Mouse (Mus musculus) retina, adult 2 months (tissue): ENCODE results near the gene Kbtbd3.
A peak's percentile ranks its signal among the peaks of the same experiment; 100 is the strongest.

ENCODE experiments used
- DNase-seq: peaks from one replicate; pipeline ENCODE4 v3.0.0-alpha.2; 2012; ENCODE audit warnings: low read depth, low spot score

Gene Kbtbd3

DNA sequence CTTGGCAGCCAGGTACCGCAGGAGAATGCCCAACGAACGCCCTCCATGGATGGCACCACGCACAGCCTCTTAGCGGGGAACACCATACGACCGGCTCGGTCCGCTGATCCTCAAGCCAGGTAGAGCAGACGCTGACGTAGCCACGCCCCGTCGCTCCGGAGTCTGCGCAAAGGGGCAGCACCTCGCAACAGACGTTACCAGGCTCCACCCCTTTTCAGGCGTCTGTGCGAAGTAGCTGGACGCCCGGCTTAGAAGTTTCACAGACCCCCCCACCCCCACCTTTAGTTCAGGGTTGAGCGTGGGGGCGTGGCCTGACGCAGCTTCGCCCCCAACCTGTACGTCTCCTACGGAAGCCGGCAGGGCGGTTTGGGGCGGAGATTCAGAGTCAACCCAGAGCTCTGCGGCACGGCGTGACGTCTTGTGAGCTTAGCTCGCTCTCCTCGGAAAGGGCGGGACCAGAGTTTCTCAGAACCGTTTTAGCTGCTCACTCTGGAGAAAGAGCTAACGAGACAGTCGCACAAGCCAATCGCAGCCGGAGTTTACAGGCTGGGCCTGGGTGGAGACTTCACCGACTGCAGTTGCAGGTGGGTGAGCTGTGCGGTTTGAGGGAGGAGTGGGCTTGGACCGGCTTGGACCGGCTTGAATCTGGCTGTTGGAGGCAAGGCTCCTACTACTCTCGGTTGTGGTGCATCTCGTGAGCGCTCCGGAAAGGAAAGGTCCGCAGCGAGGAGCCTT, at the start of gene Kbtbd3, which contains the start of gene Aasdhppt:
Gene Kbtbd3 (plus strand): TSS at position 483 of the 735 bp plus-strand sequence.
Gene Aasdhppt (minus strand): TSS at position 121 of the 735 bp plus-strand sequence.
- peak; percentile 100 for DNase-seq

GRCm38 (mm10) chr9:4259841-4260745, 49.5 kb upstream of the Kbtbd3 start:
- DNase-seq, result peak; percentile 6

GRCm38 (mm10) chr9:4260746-4261090, 48.9 kb upstream of the Kbtbd3 start:
- DNase-seq, result no peak

DNA sequence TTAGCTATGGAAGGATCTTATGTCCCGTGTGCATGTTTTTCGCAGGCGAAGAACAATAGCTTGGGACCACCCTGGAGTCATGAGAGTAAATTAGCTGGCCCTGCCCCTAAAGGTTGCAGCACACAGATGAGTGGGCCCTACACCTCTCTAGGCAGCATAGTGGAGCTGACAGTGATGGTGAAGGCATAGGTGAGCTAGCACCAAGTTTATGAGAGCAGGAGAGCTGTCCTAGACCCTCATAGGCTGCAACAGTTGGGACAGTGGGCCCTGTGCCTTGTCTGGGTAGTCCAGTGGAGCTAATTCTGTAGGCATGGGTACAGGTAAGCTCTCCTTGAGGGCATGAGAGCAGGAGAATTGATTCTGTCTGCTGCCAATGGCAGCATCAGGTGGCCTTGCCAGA, 42.8 kb upstream of the Kbtbd3 start:
- DNase-seq, result no peak

GRCm38 (mm10) chr9:4283850-4284249, 25.8 kb upstream of the Kbtbd3 start:
- no peak for DNase-seq

GRCm38 (mm10) chr9:4300466-4300865, 9.2 kb upstream of the Kbtbd3 start:
- DNase-seq, result no peak

DNA sequence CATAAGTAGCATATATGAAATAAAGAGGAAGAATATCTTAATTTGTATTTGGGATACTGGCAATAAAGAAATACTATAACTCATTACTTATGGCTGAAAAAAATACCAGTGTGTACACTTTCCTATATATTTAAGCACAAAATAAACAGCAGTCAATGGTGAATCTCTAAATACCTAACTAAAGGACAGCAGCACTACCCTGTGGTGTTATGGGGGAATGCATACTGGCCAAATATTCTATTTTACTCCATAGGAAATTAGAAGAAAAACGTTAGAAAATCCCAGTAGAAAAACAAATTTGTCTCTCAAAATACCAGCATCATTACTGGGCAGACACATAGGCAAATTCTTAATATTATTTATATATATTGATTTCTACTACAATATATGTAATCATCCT, 4.8 kb upstream of the Kbtbd3 start:
- DNase-seq, result no peak

GRCm38 (mm10) chr9:4308628-4309350, 844 bp upstream of the Kbtbd3 start:
- DNase-seq, result no peak

- no peak for DNase-seq
Measured at GRCm38 (mm10) chr9:4310706-4311105, 1.1 kb downstream of the Kbtbd3 start.

GRCm38 (mm10) chr9:4311162-4311561, 1.5 kb downstream of the Kbtbd3 start:
- no peak for DNase-seq

DNA sequence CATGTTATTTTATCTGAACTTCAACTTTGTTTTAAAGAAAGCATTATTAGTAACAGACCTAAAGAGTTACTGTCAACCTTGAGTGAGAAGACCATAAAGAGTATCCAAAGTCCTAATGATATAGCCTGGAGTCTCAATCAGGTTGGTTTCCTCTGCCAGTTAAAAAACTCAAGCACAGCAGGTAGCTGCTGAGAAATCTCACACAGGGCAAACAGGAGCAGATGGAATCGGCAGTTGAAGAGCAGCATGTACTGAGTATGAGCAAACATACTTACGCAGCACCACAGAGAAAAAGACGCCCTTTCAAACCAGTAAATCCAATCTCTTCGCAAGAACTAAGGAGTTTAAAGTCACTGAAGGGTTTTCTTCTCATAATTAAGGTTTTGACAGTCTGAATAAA, 4.3 kb downstream of the Kbtbd3 start:
- no peak for DNase-seq

DNA sequence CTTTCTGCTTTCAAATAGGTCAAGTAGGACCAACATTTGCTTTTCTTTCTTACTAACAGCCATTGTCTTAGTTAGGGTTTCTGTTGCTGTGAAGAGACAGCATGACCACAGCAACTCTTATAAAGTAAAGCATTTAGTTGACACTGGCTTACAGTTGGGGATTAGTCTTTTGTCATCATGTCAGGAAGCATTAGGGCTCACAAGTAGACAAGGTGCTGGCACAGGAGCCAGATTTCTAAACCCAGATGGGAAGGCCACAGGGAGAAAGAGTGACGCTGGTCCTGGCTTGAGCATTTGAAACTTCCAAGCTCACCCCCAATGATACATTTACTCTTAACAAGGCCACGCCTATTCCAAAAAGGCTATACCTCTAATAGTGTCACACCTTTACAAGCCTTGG, 6.1 kb downstream of the Kbtbd3 start:
- DNase-seq, result peak; percentile 22

DNA sequence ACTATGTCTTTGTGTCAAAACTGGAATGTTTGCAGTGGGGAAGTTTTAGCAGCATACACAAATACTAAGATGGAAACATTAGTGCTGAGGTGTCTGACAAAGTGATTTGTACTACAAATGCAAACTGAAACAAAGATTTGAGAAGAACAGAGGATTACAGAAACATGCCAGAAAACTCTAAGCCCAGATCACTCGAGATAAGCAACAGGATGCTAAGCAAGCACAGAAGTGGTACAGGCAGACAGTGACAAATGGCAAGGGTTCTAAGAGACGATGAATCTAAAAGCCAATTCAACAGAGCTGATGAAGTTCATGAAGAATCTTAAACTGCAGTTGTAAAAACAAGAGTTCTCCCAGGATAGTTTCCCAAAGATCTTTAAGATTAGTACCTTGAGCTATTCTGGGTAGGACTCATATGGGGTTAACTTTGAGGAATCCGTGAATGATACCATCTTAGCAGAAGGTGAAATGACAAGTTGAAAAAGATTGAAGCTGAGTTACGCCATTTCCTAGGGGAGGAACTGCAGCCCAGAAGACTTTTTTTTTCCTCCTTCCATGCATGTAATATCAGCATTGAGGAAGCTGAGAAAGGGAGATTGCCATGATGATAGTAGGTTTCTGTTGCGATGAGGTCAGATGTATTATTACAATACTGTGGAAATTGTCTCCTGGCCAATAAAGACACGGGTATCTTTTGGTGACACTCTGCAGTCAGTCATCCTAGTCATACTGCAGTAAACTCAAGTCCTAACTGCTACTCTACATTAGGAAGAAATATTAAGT, 9.5 kb downstream of the Kbtbd3 start:
- no peak for DNase-seq

DNA sequence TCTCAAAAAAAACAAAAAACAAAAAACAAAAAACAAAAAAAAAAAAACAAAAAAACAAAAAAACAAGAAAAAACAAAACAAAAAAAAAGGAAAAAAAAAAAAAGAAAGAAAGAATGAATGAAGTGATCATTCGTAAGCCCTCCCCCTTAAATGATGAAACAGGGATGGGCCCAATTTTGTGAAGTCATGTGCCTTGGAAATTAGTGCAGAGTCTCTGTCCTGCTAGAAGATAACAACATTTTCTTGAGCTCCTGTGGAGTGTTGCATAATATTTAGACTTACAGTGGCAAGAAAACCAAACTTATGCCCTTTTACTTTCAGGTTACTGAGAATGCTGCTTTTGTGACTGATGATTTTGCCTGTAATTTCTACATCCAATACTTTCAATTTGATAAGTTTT, 43.5 kb downstream of the Kbtbd3 start:
- no peak for DNase-seq

DNA sequence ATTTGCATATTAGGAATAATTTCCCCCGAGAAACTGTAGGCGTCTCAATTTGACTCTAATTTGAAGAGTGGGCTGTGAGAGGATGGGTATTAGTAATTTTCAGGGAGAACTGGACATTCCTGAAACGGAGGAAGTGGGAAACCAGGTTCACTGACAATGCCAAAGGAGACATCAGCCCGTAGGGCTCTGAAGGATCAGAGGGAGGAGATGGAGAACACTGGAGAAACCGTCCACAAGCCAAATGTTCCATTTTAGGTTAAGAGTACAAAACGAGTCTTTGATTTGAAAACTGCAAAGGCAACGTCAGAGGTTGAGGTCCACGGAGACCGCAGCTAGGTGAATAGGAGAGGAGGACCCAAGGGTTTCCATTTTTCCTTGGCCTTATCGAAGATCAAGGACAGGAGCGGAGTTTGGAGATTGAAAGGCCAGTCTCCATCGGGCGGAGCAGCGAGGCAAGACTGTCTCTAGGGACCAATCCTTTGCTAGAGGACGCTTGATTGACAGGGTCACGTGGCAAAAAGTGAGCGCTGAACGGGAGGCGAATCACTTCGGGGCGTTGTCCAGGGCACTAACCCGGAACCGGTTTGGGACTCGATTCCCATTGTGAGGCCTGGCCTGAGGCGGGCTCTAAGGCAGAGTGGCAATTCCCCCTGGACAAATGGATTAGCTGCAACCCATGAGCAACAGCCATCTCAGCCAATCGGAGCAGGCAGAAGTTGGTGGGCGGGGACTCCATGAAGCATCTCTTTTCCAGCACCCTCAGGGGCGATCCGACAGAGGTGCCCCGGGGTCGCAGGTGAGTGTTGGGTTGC, 66.4 kb downstream of the Kbtbd3 start, which contains the start of gene Msantd4:
Gene Msantd4 (plus strand): TSS at position 735 of the 812 bp plus-strand sequence.
- DNase-seq, result peak; percentile 99

GRCm38 (mm10) chr9:4376640-4377120, 67.0 kb downstream of the Kbtbd3 start:
- no peak for DNase-seq
